Mouse (Mus musculus) liver, embryonic 12.5 days (tissue): ENCODE measurements around the gene Eng. TPM values are rescaled to one million over a fixed set of nuclear protein-coding genes. Genes with fewer than 3 reads are reported as not detected.
A peak's percentile ranks its signal among the peaks of the same experiment; 100 is the strongest.

Experiments
- ATAC-seq: fragments of 200-750 bp; cut with Nextera tagmentation; 2 replicates; pipeline ENCODE4 v1.8.0; 2017; ENCODE audit warnings: moderate number of reproducible peaks, mild to moderate bottlenecking, moderate library complexity
- H3K27ac ChIP-seq: fragments of 300-500 bp; sonication (generic); 2 replicates; pipeline ENCODE4 v1.5.1; 2016; ENCODE audit warnings: mild to moderate bottlenecking
- H3K27me3 ChIP-seq: fragments of 300-500 bp; sonication (generic); replicated peaks from 2 replicates; pipeline ENCODE4 v1.6.1; 2016; ENCODE audit warnings: mild to moderate bottlenecking, moderate library complexity
- H3K36me3 ChIP-seq: fragments of 300-500 bp; sonication (generic); 2 replicates; pipeline ENCODE4 v1.6.1; 2016; ENCODE audit warnings: mild to moderate bottlenecking, moderate library complexity
- H3K4me1 ChIP-seq: fragments of 300-500 bp; sonication (generic); 2 replicates; pipeline ENCODE4 v1.6.1; 2016
- H3K4me2 ChIP-seq: fragments of 300-500 bp; sonication (generic); 2 replicates; pipeline ENCODE4 v1.6.1; 2016; ENCODE audit warnings: mild to moderate bottlenecking, moderate library complexity
- H3K4me3 ChIP-seq: fragments of 300-500 bp; sonication (generic); 2 replicates; pipeline ENCODE4 v1.5.1; 2016; ENCODE audit warnings: mild to moderate bottlenecking, moderate library complexity
- H3K9ac ChIP-seq: fragments of 300-500 bp; sonication (generic); 2 replicates; pipeline ENCODE4 v1.6.1; 2016; ENCODE audit warnings: mild to moderate bottlenecking, moderate library complexity
- H3K9me3 ChIP-seq: fragments of 300-500 bp; sonication (generic); replicated peaks from 2 replicates; pipeline ENCODE4 v1.6.1; 2016; ENCODE audit warnings: mild to moderate bottlenecking, moderate library complexity
- WGBS: fragments of 180-500 bp; shearing (Covaris S2); methylation state at CpG from one replicate; pipeline ENCODE4 v1.1.7; 2016; ENCODE audit not compliant: insufficient replicate concordance; 5-methylcytosine and 5-hydroxymethylcytosine counted together
- polyA plus RNA-seq: library from polyadenylated mRNA; unstranded; fragments of >200 nt; fragmentation: Nextera tagmentation; extraction: Ambion mirVana; gene quantifications from 2 replicates; pipeline ENCODE4 v1.2.1, GENCODE M21; 2016

The Eng gene
- polyA plus RNA-seq, 1 experiment from 2014 or later, result 35.4 TPM

DNA sequence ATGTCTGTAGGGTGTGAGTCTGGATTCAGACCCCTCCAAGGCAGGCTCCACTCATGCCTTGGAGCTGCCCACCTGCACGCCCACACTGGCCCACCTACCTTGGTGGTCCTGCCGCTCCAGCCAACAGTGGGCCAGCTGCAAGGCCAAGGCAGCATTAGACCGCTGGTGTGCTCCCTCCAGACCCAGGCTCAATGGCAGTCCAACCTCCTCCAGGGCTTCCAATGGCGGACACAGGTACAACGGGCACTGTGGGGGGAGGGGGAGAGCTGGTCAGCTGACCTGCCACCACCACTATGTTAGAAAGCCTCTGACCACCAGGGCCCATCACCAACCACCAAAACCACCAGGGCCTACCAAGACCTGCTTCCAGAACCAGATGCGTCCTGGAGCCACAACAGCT is 40.2 kb downstream of the Eng start:
- ATAC-seq, result no peak
- Histone ChIP-seq H3K4me2 (no peak overlapping the region), H3K27ac (no peak overlapping the region), H3K36me3 (peaks cover 85% of the 10 kb centered on the region), H3K9me3 (no peaks in the 10 kb centered on the region), H3K9ac (no peak overlapping the region), H3K27me3 (no peaks in the 10 kb centered on the region), H3K4me3 (no peak overlapping the region), H3K4me1 (peaks cover 31% of the 10 kb centered on the region)
- WGBS, result 91% methylated on average over 5 of the region's 6 CpGs

DNA sequence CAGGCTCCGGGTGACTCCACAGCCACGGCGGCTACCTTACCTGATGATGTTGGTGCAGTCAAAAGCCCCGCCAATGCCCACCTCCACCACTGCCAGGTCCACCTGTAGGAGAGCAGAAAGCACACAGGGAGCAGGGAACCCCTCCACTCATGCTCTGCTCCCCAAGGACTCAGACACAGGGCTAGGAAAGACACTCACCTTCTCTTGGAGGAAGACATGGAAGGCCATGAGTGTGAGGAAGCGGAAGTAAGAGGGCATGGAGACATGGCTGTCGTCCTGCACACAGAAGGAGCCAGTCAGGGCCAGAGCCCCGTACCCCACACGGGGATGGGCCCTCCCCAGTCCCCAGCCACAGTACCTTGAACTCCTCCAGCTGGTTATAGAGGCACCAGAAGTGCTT is 41.2 kb downstream of the Eng start:
- Histone ChIP-seq H3K27me3 (no peaks in the 10 kb centered on the region), H3K9me3 (no peaks in the 10 kb centered on the region), H3K27ac (no peak overlapping the region), H3K4me2 (no peak overlapping the region), H3K4me3 (no peak overlapping the region), H3K36me3 (peaks cover 78% of the 10 kb centered on the region), H3K4me1 (peaks cover 32% of the 10 kb centered on the region), H3K9ac (no peak overlapping the region)
- WGBS, result 85% methylated on average over 8 of the region's 8 CpGs
- no peak for ATAC-seq

DNA sequence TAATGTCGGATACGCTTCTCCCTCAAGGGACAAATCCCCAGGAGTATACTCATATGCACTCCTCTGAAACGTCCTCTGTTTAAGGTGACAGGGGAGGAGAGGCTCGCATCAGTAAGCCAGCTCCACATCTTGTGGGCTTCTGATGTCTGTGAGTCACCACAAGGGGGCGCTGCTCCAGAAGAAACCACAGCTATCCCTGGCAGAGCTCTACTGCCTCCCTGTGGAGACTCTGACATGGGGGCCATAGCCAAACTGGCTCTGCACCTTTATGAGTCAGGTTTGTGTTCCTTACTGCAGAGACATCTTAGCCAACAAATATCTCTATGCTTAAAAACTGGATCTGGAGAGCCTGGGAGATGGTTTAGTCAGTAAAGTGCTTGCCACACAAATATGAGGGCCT is 43.0 kb downstream of the Eng start:
- 33% methylated on average over 5 of the region's 5 CpGs for WGBS
- H3K27ac ChIP-seq, result no peak overlapping the region
- ATAC-seq, result no peak

GRCm38 (mm10) chr2:32691041-32691440 is 44.6 kb downstream of the Eng start:
- Histone ChIP-seq H3K27ac (peak overlapping the region; percentile 52), H3K36me3 (peaks cover 44% of the 10 kb centered on the region), H3K9ac (no peak overlapping the region), H3K4me2 (peak overlapping the region; percentile 8; the same call in 1 of the 2 replicates), H3K27me3 (no peaks in the 10 kb centered on the region), H3K4me3 (no peak overlapping the region), H3K4me1 (peaks cover 50% of the 10 kb centered on the region), H3K9me3 (no peaks in the 10 kb centered on the region)
- 69% methylated on average over 11 of the region's 11 CpGs for WGBS
- ATAC-seq, result no peak

More for the DNA sequence above, 43.0 kb downstream of the Eng start:
- Histone ChIP-seq H3K4me2 (no peak overlapping the region), H3K27me3 (no peaks in the 10 kb centered on the region), H3K4me1 (peaks cover 47% of the 10 kb centered on the region), H3K9me3 (no peaks in the 10 kb centered on the region), H3K36me3 (peaks cover 60% of the 10 kb centered on the region), H3K4me3 (no peak overlapping the region), H3K9ac (no peak overlapping the region)

GRCm38 (mm10) chr2:32692496-32692895 is 46.1 kb downstream of the Eng start:
- Histone ChIP-seq H3K4me3 (peak overlapping the region; percentile 74), H3K27ac (no peak overlapping the region), H3K9me3 (no peaks in the 10 kb centered on the region), H3K9ac (peak overlapping the region; percentile 90), H3K4me2 (peak overlapping the region; percentile 95), H3K36me3 (peaks cover 29% of the 10 kb centered on the region), H3K4me1 (peaks cover 47% of the 10 kb centered on the region), H3K27me3 (no peaks in the 10 kb centered on the region)
- WGBS, result 90% methylated on average over 14 of the region's 14 CpGs
- ATAC-seq, result no peak

- H3K9me3 ChIP-seq, result no peaks in the 10 kb centered on the region
These were observed 46.9 kb downstream of the Eng start for GRCm38 (mm10) chr2:32693282-32693681.

DNA sequence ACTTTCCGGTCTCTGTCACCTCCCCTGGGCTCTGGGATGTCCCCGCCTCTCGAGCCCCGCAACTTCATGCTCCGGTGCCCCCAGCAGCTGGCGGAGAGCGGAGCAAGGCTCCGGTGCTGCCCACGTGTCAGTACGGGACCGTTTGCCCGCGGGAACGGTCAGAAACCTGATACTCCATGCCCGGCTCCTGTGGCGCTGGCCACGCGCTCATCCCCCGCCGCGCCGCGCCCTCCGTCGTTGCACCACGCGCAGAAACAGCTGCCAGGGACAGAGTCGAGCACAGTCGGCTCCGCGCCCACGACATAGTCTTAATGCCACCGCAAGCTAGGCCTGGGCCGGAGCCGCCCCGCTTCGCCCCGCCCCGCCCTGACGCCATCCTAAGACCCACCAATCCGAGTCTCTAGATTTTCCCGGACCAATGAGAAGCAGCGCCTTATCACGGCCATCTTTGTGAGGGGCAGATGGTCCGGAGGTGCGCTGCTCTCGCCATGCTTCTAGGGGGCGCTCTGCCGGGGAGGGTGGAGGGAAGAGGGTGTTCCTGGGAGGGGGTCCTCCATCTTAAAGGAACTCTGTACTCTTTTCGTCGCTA is 47.5 kb downstream of the Eng start:
- peak; percentile 95 for ATAC-seq
- under 1% methylated on average over 51 of the region's 51 CpGs for WGBS

More at GRCm38 (mm10) chr2:32693282-32693681, 46.9 kb downstream of the Eng start:
- Histone ChIP-seq H3K4me2 (peak overlapping the region; percentile 95), H3K4me1 (peaks cover 47% of the 10 kb centered on the region), H3K27me3 (no peaks in the 10 kb centered on the region), H3K4me3 (peak overlapping the region; percentile 74), H3K9ac (peak overlapping the region; percentile 90), H3K36me3 (peaks cover 21% of the 10 kb centered on the region), H3K27ac (peak overlapping the region; percentile 83; the same call in 1 of the 2 replicates)
- no peak for ATAC-seq
- 12% methylated on average over 7 of the region's 7 CpGs for WGBS

GRCm38 (mm10) chr2:32694691-32695090 is 48.3 kb downstream of the Eng start:
- H3K9ac ChIP-seq, result no peak overlapping the region
- H3K4me3 ChIP-seq, result peak overlapping the region; percentile 74
- H3K36me3 ChIP-seq, result peaks cover 14% of the 10 kb centered on the region
- H3K27me3 ChIP-seq, result no peaks in the 10 kb centered on the region
- no peak overlapping the region for H3K27ac ChIP-seq
- H3K9me3 ChIP-seq, result no peaks in the 10 kb centered on the region
- peak overlapping the region; percentile 95 for H3K4me2 ChIP-seq
- H3K4me1 ChIP-seq, result peaks cover 43% of the 10 kb centered on the region
- WGBS, result 77% methylated on average over 12 of the region's 12 CpGs
- ATAC-seq, result no peak

More for the DNA sequence above, 47.5 kb downstream of the Eng start:
- Histone ChIP-seq H3K27ac (peak overlapping the region; percentile 83), H3K9me3 (no peaks in the 10 kb centered on the region), H3K27me3 (no peaks in the 10 kb centered on the region), H3K9ac (peak overlapping the region; percentile 90), H3K4me3 (peak overlapping the region; percentile 74), H3K4me1 (peaks cover 47% of the 10 kb centered on the region), H3K36me3 (peaks cover 17% of the 10 kb centered on the region), H3K4me2 (peak overlapping the region; percentile 95)

DNA sequence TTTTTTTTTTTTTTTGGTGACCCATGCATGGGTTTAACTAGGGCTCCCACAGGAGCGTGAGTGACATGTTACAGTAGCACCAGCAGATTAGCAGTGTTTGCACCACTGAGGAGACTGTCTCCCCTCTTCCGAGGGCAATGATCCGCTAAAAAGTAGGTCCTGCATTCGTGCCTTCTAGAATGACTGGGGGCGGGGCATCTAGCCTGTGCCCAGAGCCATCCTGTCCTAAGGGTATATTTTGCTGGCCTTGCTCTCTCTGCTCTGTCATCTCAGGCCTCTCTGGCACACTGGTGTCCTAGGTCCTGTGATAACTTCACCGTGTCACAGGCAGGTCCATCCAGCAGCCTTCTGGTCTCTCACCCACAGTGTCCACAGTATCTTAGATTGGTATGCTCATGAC is 53.3 kb downstream of the Eng start:
- Histone ChIP-seq H3K27me3 (no peaks in the 10 kb centered on the region), H3K9ac (no peak overlapping the region), H3K4me2 (no peak overlapping the region), H3K9me3 (no peaks in the 10 kb centered on the region), H3K27ac (no peak overlapping the region), H3K4me1 (peaks cover 7% of the 10 kb centered on the region), H3K4me3 (no peak overlapping the region), H3K36me3 (peaks cover 30% of the 10 kb centered on the region)
- WGBS, result 79% methylated on average over 6 of the region's 6 CpGs
- ATAC-seq, result no peak

DNA sequence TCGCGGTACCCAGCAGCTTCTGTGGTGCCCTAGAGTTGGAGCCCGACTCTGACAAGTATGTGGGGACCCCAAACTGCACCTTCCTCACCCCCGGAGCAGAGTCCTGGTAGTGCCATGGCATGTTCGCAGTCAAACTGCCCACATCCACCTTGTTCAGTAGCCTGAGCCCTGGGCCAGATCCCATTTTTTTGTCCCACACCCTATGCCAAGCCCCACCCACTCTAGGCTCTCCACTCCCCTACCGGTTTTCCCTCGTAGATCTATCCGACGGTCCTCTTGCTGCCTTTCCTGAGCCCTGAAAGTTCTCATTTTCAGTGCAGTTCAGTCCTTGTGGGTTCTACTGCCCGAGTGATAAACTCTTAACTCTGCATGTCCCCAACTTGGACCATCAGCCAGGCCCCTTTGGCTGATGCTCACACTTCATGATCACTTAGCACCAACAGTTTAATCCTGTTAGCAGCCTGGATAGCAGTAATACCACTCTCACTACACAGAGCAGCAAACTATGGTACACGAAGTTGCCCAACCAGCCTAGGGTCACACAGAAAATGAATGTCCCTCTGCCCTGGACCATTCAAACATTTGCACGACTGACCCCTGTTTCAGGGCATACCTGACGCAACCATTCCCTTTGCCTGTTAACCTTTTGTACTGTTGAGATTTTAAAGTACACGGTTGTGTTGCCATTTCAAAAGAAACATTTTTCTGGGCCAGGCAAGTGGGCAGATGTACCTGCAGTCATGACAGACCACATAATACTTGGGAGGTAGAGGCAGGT is 54.8 kb downstream of the Eng start:
- 75% methylated on average over 14 of the region's 14 CpGs for WGBS
- H3K4me3 ChIP-seq, result no peak overlapping the region

DNA sequence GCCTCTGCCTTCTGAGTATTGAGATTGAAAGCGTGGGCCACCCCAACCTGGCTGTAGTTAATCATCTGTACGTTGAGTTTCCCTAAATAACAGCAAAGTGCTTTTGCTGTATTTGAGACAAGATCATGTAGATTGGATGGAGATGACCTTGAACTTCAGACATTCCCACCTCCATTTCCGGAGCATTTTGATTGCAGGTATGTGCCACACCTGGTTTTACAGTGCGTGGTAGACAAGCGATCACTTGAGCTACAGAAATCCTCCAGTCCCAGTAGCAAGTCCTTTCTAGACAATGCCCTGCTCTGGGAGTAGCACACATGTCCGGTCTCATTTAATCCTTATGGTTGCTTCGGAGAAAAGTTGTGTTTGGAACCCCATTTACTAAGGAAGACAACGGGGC is 56.7 kb downstream of the Eng start:
- peaks cover 10% of the 10 kb centered on the region for H3K4me1 ChIP-seq
- H3K9ac ChIP-seq, result no peak overlapping the region
- H3K36me3 ChIP-seq, result peaks cover 63% of the 10 kb centered on the region
- H3K27ac ChIP-seq, result peak overlapping the region; percentile 76; the same call in 1 of the 2 replicates
- peak overlapping the region; percentile 26; the same call in 1 of the 2 replicates for H3K4me2 ChIP-seq
- ATAC-seq, result no peak
- 84% methylated on average over 8 of the region's 8 CpGs for WGBS
- no peak overlapping the region for H3K4me3 ChIP-seq
- H3K9me3 ChIP-seq, result no peaks in the 10 kb centered on the region
- no peaks in the 10 kb centered on the region for H3K27me3 ChIP-seq

More for the DNA sequence above, 54.8 kb downstream of the Eng start:
- no peaks in the 10 kb centered on the region for H3K27me3 ChIP-seq
- peaks cover 10% of the 10 kb centered on the region for H3K4me1 ChIP-seq
- no peaks in the 10 kb centered on the region for H3K9me3 ChIP-seq
- peaks cover 44% of the 10 kb centered on the region for H3K36me3 ChIP-seq
- H3K4me2 ChIP-seq, result no peak overlapping the region
- H3K9ac ChIP-seq, result no peak overlapping the region
- ATAC-seq, result peak; percentile 51; the same call in 1 of the 2 replicates
- H3K27ac ChIP-seq, result peak overlapping the region; percentile 57

DNA sequence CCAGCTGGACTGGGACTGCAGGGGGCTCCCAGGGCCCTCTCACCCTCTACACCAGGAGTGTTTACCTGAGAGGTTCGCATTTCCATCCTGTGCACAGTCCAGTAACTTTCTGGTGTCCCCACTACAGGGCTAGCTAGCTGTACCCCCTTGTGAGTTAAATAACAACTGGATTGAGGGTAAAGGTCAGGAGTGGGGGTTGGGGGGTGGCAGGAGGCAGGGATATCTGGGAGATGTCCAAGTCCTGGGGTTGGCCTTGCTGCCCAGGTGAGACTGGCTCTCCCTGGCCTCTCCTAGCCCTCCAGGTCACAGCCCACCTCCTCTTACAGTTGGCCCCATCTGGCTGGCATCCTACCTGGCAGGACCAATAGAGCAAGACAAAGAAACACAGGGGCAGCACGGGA is 57.6 kb downstream of the Eng start, which contains the start of gene Fpgs:
Fpgs (minus strand) TSS at position 125 of the 401 bp plus-strand sequence.
- peaks cover 10% of the 10 kb centered on the region for H3K4me1 ChIP-seq
- H3K9ac ChIP-seq, result no peak within 1 kb of the TSS
- peak within 1 kb of the TSS; percentile 76 for H3K27ac ChIP-seq
- H3K9me3 ChIP-seq, result no peaks in the 10 kb centered on the region
- ATAC-seq, result peak; percentile 50
- H3K4me3 ChIP-seq, result no peak within 1 kb of the TSS
- H3K4me2 ChIP-seq, result peak within 1 kb of the TSS; percentile 26; the same call in 1 of the 2 replicates
- H3K36me3 ChIP-seq, result peaks cover 73% of the 10 kb centered on the region
- 69% methylated on average over 2 of the region's 2 CpGs for WGBS
- no peaks in the 10 kb centered on the region for H3K27me3 ChIP-seq
